Mouse (Mus musculus): Measurements from ENCODE around the gene Ccdc88b. TPM values are rescaled to one million over a fixed set of nuclear protein-coding genes. Genes with fewer than 3 reads are reported as not detected.

The Ccdc88b gene
- total RNA-seq, 2 experiments from 2014 or later = 0.69 to 1.2 TPM

- intact Hi-C loops (cut with DNase I) = no loop called here
- DNase-seq = no peak
Observed at GRCm38 (mm10) chr19:6857391-6858005, 513 bp downstream of the Ccdc88b start.

- intact Hi-C loops (cut with DNase I) = no loop called here
- no peak for DNase-seq
Observed at GRCm38 (mm10) chr19:6857003-6857360, 1.0 kb downstream of the Ccdc88b start.

- intact Hi-C loops (cut with DNase I) = loop anchor here (1.0 kb wide), 1 partner anchor 367 kb away; no protein-coding TSS in a partner anchor
- peak; percentile 50 to 59 for DNase-seq
Observed at GRCm38 (mm10) chr19:6856281-6857002, 1.6 kb downstream of the Ccdc88b start.

- intact Hi-C loops (cut with DNase I) = loop anchor here (1.0 kb wide), 1 partner anchor 366 kb away; no protein-coding TSS in a partner anchor
- DNase-seq = peak; percentile 43 to 67
Observed at GRCm38 (mm10) chr19:6855225-6856031, 2.6 kb downstream of the Ccdc88b start.

- intact Hi-C loops (cut with DNase I) = no loop called here
- no peak for DNase-seq
Observed at GRCm38 (mm10) chr19:6854658-6855057, 3.4 kb downstream of the Ccdc88b start.

- DNase-seq = no peak
- intact Hi-C loops (cut with DNase I) = no loop called here
Observed at GRCm38 (mm10) chr19:6853903-6854302, 4.1 kb downstream of the Ccdc88b start.

- intact Hi-C loops (cut with DNase I) = no loop called here
- DNase-seq = no peak
Observed at GRCm38 (mm10) chr19:6852393-6853305, 5.4 kb downstream of the Ccdc88b start.

GRCm38 (mm10) chr19:6851497-6851896 is 6.5 kb downstream of the Ccdc88b start:
- intact Hi-C loops (cut with DNase I) = no loop called here

GRCm38 (mm10) chr19:6849506-6850068 is 8.4 kb downstream of the Ccdc88b start:
- no peak for DNase-seq
- intact Hi-C loops (cut with DNase I) = no loop called here

More at GRCm38 (mm10) chr19:6851497-6851896, 6.5 kb downstream of the Ccdc88b start:
- DNase-seq = no peak

GRCm38 (mm10) chr19:6847841-6848517 is 10.0 kb downstream of the Ccdc88b start:
- DNase-seq = peak in 1 of 2 experiments; percentile 22
- intact Hi-C loops (cut with DNase I) = no loop called here

- intact Hi-C loops (cut with DNase I) = no loop called here
- DNase-seq = no peak
Observed at GRCm38 (mm10) chr19:6846050-6846449, 12.0 kb downstream of the Ccdc88b start.

GRCm38 (mm10) chr19:6842353-6842752 is 15.7 kb downstream of the Ccdc88b start:
- intact Hi-C loops (cut with DNase I) = no loop called here
- no peak for DNase-seq

GRCm38 (mm10) chr19:6841292-6841597 is 16.8 kb downstream of the Ccdc88b start:
- DNase-seq = no peak
- intact Hi-C loops (cut with DNase I) = loop anchor here (2.0 kb wide), 1 partner anchor 68 kb away; the partner anchor contains the start of gene Trmt112

GRCm38 (mm10) chr19:6840475-6841291 is 17.3 kb downstream of the Ccdc88b start, which contains the start of gene Rps6ka4:
TSS of gene Rps6ka4 (minus strand) at chr19:6840636.
- intact Hi-C loops (cut with DNase I) = loop anchor here (2.0 kb wide), 1 partner anchor 68 kb away; the partner anchor contains the start of gene Trmt112
- DNase-seq = peak; percentile 76 to 79

GRCm38 (mm10) chr19:6839615-6840474 is 18.2 kb downstream of the Ccdc88b start:
- peak in 1 of 2 experiments; percentile 37 for DNase-seq
- intact Hi-C loops (cut with DNase I) = loop anchor here (2.0 kb wide), 1 partner anchor 69 kb away; the partner anchor contains the start of gene Trmt112

- no peak for DNase-seq
- intact Hi-C loops (cut with DNase I) = no loop called here
Observed at GRCm38 (mm10) chr19:6832363-6832762, 25.6 kb downstream of the Ccdc88b start.

- intact Hi-C loops (cut with DNase I) = no loop called here
- DNase-seq = no peak
Observed at GRCm38 (mm10) chr19:6831331-6831730, 26.7 kb downstream of the Ccdc88b start.

All from heart, postnatal 10 days (tissue).